Mouse (Mus musculus) forelimb bud, embryonic 11.5 days (tissue): ENCODE results near the gene Lrrc17.
"Not testable (repeated sequence)": the region's sequence is repeated elsewhere in the genome, so short reads cannot be mapped to it uniquely, and the experiment has no call there.

Experiments
- DNase-seq: peaks from one replicate; pipeline ENCODE4 v3.0.0-alpha.2; 2012; ENCODE audit warnings: low read depth, low spot score

The Lrrc17 gene

DNA sequence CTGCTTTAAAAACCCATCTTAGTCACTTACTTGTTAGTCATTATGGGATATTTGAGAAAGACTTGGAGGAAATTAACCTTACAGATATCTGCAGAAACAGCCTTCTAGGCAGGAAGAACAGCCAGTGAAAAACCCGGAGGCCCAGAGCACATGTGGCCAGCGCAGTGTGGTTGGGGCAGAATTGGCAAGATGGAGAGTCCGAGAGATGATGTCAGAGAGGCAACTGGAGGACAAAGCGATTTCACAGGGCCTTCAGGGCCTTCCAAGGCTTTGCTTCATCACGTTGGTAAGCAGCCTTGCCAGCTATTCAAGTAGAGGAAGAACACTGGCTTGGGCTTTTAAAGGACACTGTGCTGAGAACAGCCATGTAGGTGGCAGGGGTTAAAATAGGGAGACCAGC, 10.4 kb upstream of the Lrrc17 start:
- DNase-seq = no peak

DNA sequence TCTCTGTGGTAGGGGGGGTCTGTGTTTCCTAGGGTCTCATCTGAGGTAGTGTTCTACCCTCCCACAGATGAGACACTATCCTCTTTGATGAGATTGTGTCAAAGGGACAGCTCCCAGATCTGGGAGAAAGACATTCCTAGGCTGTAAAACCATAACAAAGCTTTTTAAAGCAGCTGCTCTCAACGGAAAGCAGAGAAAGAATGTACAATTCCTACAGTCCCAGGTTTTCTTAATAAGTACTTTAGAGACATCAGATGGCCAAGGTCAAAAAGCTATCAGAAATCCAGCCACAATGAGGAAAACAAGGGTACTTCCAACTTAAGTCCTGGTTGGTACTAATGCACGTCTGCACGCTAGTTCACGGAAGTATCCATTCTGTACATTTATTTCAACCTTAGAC, 1.1 kb upstream of the Lrrc17 start:
- DNase-seq = no peak

DNA sequence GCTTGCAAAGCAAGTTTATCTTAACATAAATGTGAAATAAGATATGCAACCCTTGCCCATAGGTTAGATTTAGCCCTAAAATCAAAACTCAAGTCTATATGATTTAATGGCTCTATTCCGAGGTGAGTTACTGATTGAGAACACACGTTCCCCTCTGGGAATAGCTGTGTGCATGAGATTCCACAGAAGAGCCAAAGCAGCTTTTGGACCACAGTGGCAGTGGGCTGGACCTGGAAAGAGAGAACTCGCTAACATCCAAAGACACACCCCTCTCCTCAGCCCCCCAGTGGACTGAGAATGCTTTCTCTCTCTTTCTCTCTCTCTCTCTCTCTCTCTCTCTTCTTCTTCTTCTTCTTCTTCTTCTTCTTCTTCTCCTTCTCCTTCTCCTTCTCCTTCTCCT, 1.5 kb downstream of the Lrrc17 start:
- peak; percentile 31 for DNase-seq

DNA sequence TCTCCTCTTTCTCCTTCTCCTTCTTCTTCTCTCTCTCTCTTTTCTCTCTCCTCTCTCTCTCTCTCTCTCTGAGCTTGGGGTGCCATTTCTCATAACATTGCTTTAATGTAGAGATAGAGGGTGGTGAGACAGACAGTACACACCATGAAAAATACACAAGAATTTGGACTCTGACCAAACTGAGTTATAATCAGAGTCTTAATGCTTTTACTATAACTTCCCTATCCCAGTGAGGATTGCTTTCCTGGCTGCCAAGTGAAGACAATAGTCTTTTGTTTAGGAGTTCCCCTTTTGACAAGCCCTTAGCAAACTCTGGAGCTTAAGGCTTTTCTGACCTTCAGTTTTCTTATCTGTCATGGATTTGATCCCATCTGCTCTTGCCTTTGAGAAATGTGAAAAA, 1.9 kb downstream of the Lrrc17 start:
- DNase-seq = no peak

- DNase-seq = no peak
Observed at GRCm38 (mm10) chr5:21545786-21546185, 2.4 kb downstream of the Lrrc17 start.

DNA sequence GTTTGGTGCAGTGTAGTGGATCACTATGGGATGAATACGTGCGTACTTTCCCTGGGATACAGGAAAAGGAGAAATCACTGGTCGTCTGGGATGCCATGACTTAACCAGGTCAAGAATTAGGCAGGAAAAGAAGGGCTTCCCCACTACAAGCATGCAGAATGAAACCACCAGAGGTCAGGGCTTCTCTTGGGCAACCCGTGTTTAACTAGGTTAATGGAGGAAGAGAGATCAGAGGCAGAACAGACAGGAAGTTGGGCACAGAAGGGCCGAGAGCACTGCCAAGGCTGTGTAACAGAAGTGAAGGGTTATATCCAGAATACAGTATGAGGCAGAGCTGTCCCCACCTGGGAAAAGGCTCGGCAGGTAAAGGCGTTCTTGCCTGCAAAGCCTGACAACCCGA, 3.6 kb downstream of the Lrrc17 start:
- DNase-seq = no peak

DNA sequence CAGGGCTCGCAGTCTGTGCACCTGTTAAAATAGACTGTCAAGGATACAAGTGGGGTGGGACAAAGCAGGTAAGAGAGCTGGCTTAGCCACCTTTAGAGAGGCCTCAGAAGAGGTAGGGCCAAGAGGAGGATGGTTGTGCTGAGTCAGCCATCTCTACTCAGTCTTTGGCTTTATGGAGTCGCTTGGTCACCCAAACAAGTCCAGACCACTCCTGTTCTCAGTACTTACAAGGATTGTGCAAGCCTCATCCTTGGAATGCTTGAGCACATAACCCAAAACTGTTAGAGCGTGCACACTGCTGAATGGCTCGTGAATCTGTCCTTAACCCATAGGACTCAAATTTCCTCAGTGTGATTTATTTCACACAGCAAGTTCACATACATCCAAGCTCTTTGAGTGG, 10.3 kb downstream of the Lrrc17 start:
- DNase-seq = no peak

DNA sequence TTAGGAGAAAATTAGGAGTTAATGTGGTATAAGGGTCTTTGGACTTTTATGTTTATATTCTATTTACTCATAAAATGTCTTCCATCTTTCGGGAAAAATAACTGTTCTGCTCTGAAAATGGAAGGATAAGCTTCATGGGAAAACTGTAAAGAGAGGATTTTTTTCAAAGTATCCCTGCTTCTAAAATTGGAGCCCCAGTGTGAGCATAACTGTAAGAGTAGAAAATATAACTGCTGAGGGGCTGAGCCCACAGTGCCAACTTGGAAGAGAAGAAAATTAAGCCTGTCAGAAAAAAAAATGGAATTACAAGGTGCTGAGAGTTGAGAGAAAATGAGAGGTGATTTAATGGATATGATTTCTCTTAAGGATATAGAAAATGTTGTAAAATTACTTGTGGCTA, 11.4 kb downstream of the Lrrc17 start:
- no peak for DNase-seq

GRCm38 (mm10) chr5:21556502-21556901, 13.1 kb downstream of the Lrrc17 start:
- no peak for DNase-seq

- no peak for DNase-seq
Observed at GRCm38 (mm10) chr5:21563936-21564335, 20.6 kb downstream of the Lrrc17 start.

GRCm38 (mm10) chr5:21565392-21566065, 22.2 kb downstream of the Lrrc17 start:
- no peak for DNase-seq

DNA sequence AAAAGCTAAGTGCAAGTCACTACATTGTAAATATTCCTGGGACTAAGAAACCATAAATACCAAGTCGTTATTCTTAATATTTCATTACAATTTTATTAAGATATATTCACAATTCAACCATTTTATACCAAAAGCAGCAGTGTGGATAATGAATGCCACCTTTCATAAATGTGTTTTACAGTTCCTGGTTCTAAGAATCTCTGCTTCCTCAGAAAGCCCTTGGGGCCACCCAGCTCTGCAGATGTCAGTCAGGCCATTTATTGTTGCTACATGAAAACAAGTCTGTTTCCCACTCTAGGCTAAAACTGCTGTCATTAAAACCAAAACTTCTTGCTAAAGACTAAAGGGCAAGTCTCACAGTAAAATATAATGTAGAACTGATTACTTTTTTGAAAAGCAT, 24.4 kb downstream of the Lrrc17 start:
- no peak for DNase-seq

DNA sequence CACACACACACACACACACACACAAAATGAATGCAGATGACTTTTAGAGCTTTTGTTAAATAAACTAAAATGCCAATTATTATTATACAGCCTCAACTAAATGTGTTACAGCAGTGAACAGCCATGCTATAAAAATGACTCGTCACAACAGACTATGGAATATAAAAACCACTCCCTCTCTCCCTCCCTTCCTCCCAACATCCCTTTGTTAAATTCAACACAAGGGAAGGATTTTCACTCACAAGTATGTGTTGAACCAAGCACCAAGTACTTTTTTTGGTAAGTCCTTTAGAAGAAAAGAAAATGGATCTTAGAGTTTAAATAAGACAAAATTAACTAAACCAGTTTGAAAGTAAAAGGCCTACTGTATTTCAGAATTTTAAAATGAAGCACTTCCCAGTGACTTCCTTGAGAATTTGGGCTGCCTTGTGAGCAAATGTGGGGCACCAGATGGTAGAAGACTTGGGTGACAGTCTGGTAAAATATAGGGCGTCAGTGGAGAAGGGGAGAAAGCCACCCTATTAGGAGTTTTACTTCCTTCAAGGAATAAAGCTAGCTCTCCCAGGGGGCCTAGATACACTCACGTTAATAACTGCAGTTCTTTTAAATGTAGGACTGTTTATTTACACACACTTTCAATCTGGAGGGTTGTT, 29.5 kb downstream of the Lrrc17 start:
- DNase-seq = no peak

- no peak for DNase-seq
Observed at GRCm38 (mm10) chr5:21574386-21575209, 31.2 kb downstream of the Lrrc17 start.

GRCm38 (mm10) chr5:21575210-21575550, 31.8 kb downstream of the Lrrc17 start:
- no peak for DNase-seq

GRCm38 (mm10) chr5:21578136-21578535, 34.8 kb downstream of the Lrrc17 start:
- DNase-seq = no peak

GRCm38 (mm10) chr5:21586763-21587162, 43.4 kb downstream of the Lrrc17 start:
- peak; percentile 49 for DNase-seq

GRCm38 (mm10) chr5:21587683-21588082, 44.3 kb downstream of the Lrrc17 start:
- DNase-seq = no peak

DNA sequence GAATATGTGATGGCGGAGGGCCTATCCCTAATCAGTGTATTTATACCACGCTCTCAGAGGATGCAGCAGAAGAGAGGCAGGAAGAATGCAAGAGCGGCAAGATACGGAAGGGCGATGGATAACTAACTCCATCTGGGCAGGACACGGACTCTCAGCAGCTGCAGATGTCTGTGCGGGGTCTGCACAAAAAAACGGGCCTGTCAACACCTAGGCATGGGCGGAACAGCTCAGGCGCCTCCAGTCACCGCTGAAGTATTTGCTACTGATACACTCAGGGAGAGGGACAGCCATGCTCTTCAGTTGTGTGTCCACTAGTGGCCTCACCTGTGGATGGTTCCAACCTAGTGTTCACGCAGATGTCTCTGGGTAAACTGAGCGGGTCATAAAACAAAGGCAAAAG, 44.9 kb downstream of the Lrrc17 start:
- peak; percentile 46 for DNase-seq

DNA sequence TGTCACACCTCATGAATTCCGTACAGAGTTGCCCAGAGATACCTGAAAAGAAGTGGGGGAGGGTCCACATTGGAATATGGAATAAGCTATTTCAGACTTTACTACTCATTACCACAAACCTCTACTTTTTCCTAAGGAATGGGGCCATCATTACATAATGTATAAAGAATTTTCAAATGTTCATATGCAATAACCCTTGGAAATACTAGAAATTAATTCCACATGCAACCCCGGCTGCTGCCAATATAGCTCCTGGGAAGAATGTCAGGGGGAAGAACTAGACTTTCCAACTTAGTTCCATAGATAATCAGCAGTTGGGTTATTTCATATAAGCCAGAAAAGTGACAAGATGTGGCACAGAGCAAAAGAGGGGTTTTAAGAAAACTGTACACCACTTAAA, 48.7 kb downstream of the Lrrc17 start:
- no peak for DNase-seq

- DNase-seq = no peak
Observed at GRCm38 (mm10) chr5:21593201-21593709, 49.9 kb downstream of the Lrrc17 start.

GRCm38 (mm10) chr5:21599536-21599935, 56.2 kb downstream of the Lrrc17 start:
- not testable (repeated sequence) for DNase-seq

DNA sequence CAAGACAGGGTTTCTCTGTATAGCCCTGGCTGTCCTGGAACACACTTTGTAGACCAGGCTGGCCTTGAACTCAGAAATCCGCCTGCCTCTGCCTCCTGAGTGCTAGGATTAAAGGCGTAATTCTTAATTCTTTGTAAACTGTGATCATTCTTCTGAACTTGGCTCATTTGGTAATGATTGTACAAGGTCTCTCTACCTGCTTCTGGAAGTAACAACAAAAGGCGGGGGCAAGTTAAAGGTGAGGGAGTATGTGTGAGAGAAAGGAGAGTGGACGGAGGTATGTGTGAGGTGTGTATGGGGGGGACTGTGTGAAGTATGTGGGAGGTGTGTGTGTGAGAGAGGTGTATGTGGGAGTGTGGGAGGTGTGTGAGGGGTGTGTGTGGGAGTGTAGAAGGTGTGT, 56.6 kb downstream of the Lrrc17 start:
- DNase-seq = no peak
